Mouse (Mus musculus) liver, adult 10 weeks (tissue): Measurements from ENCODE around the gene Gosr1. TPM values are rescaled to one million over a fixed set of nuclear protein-coding genes. Genes with fewer than 3 reads are reported as not detected.

Source experiments
- polyA plus RNA-seq: library from polyadenylated mRNA; stranded (reverse); fragments of 350-450 nt; fragmentation: Illumina TruSeq; extraction: RNeasy Lipid Tissue Mini Kit (QIAGEN cat#74804); gene quantifications from one replicate; pipeline ENCODE4 v1.2.3, GENCODE M21; 2014; ENCODE audit warnings: low read depth, low replicate concordance

Gene Gosr1
- polyA plus RNA-seq = 20.3 TPM

GRCm38 (mm10) chr11:76763053-76763740, at the start of gene Gosr1:
Gene Gosr1 (minus strand): TSS chr11:76763579.

GRCm38 (mm10) chr11:76679508-76679907, 83.9 kb downstream of the Gosr1 start, which contains the start of gene Trarg1:
Gene Trarg1 (plus strand): TSS chr11:76679808.

Other genes with a start within 250 kb of the Gosr1 start
- 1.0 TPM for gene Abr, start 141.3 kb downstream of the Gosr1 start, polyA plus RNA-seq
- not detected for gene Bhlha9, start 91.1 kb downstream of the Gosr1 start, polyA plus RNA-seq
- not detected for gene Trarg1, start 83.8 kb downstream of the Gosr1 start, polyA plus RNA-seq
- 15.9 TPM for gene Cpd, start 83.4 kb upstream of the Gosr1 start, polyA plus RNA-seq
- gene Tmigd1, start 138.6 kb upstream of the Gosr1 start, polyA plus RNA-seq = not detected
- 92.4 TPM for gene Blmh, start 161.2 kb upstream of the Gosr1 start, polyA plus RNA-seq
- gene Slc6a4, start 235.0 kb upstream of the Gosr1 start, polyA plus RNA-seq = 0.19 TPM